Mouse (Mus musculus) right cerebral cortex, postnatal 25 days (tissue): ENCODE measurements around the gene Mrfap1.

Experiments
- DNase-seq: peaks from one replicate; pipeline ENCODE4 v3.0.0; 2022

Mrfap1 gene

DNA sequence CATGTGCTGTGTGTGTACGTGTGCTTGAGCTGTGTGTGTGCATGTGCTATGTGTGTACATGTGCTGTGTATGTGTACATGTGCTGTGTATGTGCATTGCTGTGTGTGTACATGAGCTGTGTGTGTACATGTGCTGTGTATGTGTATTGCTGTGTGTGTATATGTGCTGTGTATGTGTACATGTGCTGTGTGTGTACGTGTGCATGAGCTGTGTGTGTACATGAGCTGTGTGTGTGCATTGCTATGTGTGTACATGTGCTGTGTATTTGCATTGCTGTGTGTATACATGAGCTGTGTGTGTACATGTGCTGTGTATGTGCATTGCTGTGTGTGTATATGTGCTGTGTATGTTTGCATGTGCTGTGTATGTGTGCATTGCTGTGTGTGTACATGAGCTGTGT is 17.1 kb downstream of the Mrfap1 start:
- no peak for DNase-seq

DNA sequence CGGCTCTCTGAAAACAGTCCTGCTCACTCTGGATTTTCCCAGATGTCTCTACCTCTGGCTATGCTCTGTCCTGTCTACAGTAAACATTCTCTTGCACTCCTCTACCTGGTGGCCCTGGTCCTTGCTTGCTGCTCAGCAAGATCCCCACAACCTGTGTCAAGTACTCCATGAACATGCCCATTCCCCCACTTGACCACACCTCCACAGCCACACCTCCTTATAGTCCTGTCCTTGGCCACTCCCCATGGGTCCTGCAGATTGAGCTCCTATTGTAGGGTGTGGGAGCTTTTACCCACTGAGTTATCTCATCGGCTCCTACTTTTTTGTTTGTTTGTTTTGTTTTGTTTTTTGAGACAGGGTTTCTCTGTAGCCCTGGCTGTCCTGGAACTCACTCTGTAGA is 17.7 kb downstream of the Mrfap1 start:
- no peak for DNase-seq

DNA sequence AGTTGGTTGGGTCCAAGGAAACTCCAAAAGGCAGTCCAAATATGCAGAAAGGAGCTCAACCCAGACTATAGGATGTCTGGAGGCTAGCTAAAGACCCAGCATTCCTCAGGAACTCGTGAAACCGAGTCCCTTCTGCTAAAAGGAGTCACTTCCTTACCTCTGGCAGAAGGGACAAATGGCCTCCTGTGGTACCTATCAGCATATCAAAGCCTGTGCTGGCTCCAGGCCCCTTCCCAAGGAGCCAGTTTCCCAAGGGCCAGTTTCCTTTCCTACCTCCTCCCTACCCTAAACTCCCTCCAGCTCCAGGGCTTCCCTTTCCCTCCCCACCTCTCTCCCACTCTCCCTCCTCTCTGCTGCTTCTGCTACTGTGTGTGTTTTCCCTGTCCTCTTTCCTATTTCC is 19.4 kb downstream of the Mrfap1 start:
- DNase-seq = no peak

DNA sequence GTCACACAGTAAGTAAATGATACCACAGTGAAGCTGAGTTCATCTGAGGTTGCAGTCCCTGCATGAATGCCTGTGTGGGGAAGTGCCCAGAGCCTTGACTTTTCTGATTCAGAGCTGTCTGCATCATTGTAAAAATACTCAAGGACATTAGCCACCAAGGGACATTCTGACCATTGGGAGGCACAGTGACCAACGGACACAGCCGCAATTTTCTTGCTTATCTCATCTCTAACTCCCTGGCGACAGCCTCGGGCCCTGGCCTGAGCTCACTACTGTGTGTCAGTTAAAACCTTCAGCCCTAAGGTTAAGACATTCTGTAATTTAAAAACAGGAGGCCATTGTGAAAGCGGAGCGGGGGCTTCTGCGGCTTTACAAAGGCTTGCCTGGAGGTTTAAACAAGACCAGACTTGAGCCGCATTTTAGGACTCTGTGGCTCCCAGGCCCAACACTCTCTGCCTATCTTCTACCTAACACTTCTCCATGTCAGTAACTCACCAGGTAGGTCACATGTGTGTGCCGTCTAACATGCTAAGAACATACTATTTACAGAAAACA is 20.5 kb downstream of the Mrfap1 start:
- no peak for DNase-seq

DNA sequence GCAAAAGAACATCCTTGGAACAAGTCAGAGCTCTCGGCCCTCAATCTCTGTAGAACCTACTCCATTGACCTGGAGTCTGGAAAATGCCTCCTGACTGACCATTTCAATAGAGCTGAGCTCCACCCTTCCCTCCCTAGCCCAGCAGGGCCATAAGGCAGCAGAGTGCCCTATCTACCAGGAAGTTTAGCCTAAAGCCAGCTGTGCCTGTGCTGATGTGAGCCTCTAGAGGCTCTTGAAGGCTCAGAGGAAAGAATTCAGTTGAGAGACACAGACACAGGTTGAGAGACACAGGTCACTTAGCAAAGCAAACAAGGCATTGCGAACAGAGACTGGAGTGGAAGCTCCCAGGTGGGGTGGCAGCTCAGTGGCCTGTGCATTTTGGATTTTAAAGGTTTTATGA is 21.3 kb downstream of the Mrfap1 start:
- no peak for DNase-seq

DNA sequence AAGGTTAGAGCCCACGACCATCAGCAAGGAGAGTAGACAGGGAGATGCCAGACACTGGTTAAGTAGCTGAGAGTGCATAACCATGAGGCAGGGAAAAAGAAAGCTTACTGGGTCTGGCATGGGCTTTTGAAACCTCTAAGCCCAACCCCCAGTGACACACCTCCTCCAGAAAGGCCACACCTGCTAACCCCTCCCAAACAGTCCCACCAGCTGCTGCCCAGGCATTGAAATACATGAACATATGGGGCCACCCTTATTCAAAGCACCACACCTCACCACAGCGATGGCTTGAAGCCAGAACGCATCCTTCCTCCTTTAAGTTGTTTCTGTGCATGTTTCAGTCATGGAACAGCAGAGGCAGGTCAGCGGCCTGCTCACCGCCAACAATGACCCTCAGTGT is 24.0 kb downstream of the Mrfap1 start:
- DNase-seq = no peak

DNA sequence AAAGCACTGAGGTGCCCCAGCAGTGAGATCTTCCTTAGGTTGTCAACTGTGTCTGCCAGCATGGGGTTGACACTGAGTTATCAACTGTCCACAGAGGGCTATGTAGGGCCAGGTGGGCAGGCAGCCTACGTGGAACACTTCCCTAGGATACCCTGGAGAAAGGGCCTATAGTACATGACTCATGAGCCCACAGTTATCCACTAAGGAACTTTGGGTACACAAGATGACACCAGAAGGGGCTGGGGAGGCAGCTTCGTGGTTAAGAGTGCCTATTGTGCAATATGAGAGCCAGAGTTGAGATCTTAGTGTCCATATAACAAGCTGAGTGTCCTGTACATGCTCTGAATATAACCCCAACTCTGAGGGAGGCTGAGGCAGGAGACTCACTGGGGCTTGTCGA is 27.0 kb downstream of the Mrfap1 start:
- no peak for DNase-seq

DNA sequence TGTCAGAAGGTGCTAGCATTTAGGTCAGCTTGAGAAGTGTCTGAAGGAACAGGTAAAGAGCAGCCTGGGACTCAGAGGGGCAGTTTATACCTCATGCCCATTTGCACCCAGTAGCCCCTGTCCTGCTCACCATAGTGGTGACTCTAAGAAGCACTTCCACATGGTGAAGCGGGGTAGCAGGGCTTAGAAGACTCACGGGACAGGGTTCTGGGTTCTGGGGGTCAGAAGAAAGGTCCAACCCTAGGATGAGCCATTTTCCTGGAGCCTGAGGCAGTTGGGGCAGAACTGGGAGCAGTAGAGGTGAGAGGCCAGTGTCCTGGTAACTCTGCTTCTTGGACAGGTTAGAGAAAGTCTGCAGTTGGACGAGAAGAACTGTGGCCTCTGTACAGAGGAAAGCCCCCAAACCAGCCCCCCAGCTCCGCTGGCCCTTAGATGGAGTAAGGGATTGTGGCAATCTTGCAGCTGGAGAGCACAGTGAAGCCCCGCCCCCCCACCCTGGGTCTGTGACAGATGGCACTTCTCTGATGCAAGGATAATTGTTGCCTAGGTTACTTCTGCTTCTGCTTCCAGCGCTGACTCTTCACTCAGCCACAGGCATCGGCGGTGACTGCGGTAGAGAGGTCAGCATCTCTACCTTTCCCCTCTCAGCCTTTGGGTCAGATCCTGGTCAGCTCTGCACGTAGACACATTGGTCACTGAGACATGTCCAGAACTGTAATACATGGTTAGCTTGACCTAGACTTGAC is 29.4 kb downstream of the Mrfap1 start:
- no peak for DNase-seq

DNA sequence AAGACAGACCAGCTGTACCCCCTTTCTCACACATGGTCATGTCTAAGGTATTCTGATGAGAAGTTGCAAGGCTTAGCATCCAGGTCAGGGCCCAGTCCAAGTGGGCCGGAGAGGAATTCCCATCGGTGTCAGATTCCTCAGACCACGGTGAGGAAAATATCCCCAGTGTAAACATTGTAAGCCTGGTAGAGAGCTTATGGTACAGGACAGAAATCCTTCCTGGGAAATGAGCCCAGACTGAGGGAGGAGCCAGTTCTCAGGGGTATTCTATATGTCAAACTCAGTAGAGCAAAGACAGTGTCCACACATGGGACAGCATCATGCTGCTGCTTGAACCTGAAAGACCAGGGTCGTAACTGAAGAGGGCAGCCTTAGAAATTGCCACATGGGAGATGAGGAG is 36.7 kb downstream of the Mrfap1 start:
- DNase-seq = no peak

DNA sequence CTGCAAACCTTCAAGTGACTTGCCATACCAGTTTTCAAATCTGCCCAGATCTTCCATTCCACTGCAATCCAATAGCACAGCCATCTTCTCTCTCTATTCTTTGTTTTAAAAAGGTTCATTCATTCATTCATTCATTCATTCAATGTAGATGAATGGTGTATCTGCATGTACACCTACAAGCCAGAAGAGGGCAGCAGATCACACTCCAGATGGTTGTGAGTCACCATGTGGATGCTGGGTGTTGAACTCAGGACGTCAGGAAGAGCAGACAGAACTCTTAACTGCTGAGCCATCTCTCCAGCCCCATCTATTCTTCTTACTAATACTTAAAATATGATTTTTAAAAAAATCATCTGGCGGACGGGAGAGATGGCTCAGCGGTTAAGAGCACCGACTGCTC is 39.5 kb downstream of the Mrfap1 start:
- DNase-seq = no peak

DNA sequence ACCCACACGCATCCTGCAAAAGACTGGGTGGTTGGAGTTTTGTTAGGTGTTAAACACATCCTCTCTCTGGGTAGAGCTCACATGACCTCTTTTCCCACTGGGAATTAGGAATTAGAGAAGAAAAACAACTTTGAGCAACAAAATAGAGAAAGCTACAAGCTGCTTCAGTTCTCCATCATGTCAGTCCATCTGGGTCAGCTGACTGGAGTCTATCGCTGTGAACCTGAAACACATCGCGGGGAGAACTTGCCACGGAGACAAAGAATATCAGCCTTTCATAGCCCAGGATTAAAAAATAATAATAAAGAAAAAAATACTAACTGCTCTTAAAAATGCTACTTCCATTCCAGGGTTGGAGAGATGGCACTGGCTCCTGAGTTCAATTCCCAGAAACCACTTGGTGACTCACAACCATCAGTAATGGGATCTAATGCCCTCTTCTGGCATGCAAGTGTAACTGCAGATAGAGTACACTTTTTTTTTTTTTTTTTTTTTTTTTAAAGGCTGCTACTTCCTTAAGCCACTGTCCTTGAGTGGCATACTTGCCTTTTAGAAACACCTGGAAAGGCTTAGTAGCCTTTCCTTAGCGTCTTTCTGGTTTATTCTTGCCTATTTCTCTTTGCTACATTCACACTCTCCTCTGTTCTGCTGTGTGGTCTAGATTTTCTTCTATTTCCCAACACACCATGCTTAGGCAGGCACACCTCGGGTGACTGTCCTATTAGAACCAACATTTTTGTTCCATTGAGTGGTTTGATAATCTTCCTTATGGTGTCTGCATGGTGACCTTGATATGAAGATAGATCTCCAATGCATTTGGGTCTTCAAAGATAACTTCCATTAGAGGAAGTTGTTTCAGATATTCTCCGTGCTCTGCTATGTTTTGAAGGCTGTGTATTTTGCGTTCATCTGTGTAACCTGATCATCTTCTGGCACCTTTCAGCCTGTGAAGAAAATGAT is 46.2 kb downstream of the Mrfap1 start:
- DNase-seq = no peak

DNA sequence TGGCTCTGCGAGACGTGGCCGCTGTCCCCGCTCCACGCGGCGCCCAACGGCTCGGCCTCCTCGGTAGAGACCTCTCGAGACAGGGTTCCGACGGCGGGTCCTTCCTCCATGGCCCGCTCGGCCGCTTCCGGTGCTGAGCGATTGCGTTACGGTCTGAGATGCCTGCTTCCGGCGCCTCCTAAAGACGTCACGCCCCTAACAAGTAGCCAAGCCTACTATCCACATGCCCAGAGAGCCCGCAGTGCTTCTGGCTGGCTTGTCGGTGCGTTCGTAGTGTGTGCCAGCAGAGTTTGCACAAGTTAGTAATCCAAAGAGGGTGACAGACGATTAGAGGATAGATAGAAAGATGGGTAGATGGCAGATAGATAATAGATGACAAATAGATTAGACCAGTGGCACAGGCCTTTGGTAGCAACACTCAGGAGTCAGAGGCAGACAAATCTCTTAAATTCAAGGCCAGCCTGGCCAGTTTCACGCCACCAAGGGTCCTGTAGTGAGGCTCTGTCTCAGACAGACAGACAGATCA is 48.0 kb downstream of the Mrfap1 start, which contains the start of gene Bloc1s4:
TSS of gene Bloc1s4 (minus strand) at position 115 of the 526 bp plus-strand sequence.
- DNase-seq = peak; percentile 93

DNA sequence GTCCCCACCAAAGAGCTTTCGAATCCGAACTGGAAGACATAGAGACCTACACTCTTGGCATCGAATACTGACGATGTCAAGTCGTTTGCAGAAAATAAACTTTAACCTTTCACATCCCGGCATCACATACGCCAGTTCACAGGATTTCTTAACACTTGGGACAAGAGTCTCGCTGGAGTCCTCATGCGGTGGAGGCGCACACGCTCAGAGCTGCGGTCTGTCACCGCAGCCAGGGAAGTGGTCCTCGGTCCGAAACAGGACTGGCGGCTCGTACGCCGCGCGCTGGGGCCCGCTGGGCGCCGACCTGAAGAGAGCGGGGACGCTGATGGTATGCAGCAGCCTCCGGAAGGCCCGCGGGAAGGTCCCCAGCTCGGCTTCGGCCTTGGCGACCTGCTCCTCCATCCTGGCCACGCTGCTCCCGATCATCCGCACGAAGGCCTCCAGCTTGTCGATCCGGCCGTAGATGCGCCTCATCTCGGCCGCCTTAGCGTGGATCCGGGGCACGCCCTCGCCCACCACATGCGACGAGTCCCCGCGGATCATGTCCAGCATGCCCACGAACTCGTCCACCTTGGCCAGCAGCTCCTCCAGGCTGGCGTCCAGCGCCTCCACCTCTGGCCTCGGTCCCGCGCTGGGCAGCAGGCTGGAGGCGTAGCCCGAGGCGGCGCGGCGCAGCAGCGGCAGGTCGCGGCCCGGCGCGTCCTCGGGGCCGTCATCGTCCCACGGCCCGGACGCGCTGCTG is 48.6 kb downstream of the Mrfap1 start:
- no peak for DNase-seq

DNA sequence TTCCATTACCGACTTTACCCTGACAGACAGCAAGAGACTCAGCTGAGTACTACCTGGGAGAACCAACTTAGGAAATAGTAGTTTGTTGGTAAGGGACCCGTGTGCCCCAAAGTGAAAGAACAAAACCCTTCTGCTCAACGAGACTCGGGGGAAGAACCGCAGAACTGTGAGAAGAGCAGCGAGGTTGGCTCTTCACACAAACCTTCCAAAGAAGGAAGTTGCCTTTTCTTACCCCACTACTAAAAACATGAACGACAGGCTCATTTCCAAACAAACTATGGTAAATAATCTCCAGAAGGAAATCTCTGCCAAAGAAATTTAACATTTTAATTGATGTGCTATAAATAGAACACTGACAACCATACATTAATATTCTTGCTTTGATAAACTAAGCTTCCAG is 49.5 kb downstream of the Mrfap1 start:
- DNase-seq = no peak
